Mouse (Mus musculus): ENCODE measurements around the gene Prkcsh. TPM values are rescaled to one million over a fixed set of nuclear protein-coding genes. Genes with fewer than 3 reads are reported as not detected.

Prkcsh gene
- polyA plus RNA-seq, 1 experiment from 2014 or later: 102 TPM

DNA sequence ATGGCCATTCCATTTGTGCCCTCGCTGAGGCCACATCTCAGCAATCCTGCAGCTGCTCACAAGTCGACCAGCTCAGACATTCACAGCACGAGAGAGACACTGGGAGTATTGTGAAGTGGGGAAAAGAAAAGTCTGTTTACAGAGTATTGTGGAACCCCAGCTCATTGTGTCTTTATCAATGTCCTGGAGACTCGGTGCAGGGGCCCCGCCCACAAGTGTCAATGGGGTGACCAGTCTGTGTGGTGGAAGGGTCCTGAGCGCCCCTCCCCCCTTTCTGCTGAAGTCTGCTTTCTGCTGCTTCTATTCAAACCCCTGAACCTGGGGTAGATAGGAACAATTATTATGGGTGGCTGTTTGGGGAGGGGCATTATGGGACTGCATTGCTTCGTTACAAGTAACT, 25.9 kb downstream of the Prkcsh start:
- Histone ChIP-seq H3K9ac (ENCODE audit: low read length) (no peak overlapping the region), H3K27ac (ENCODE audit: low read length) (no peak overlapping the region), H3K4me3 (replicated peaks; ENCODE audit: low read length) (no peak overlapping the region), H3K36me3 (ENCODE audit: control insufficient read depth, insufficient read depth, low read length) (no peaks in the 10 kb centered on the region), H3K4me2 (ENCODE audit: low read depth, low read length) (no peak overlapping the region), H3K9me3 (replicated peaks; ENCODE audit: control insufficient read depth, low read length) (no peaks in the 10 kb centered on the region), H3K4me1 (ENCODE audit: control insufficient read depth, insufficient read depth, low read length) (no peaks in the 10 kb centered on the region), H3K27me3 (ENCODE audit: control insufficient read depth, insufficient read depth, low read length) (no peaks in the 10 kb centered on the region)
- 50% methylated on average over 7 of the region's 7 CpGs for WGBS
- ATAC-seq (ENCODE audit: insufficient read depth, low FRiP score): 0 out of 2 replicates have a peak, but pooled peaks have one; percentile 29

DNA sequence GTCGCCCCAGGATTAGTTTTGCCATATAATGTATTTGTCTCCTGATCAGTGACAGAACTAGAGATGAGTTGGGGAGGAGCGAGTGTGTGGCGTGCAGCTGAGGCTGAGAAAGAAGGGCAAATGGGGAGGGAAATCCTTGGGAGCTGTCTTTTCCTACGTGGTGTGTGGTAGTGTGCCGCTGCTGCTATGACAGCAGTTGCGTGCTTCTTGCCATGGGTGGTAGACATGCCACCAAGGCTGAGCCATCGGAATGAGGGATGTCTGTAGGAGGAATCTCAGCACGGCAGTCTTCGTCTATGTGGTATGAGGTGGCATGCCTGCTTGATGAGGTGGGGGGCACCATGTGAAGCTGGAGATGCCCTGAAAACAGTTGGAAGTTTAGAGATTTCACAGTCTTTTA, 27.8 kb downstream of the Prkcsh start:
- Histone ChIP-seq H3K4me3 (replicated peaks; ENCODE audit: low read length) (no peak overlapping the region), H3K9ac (ENCODE audit: low read length) (no peak overlapping the region), H3K4me2 (ENCODE audit: low read depth, low read length) (no peak overlapping the region), H3K36me3 (ENCODE audit: control insufficient read depth, insufficient read depth, low read length) (no peaks in the 10 kb centered on the region), H3K27me3 (ENCODE audit: control insufficient read depth, insufficient read depth, low read length) (no peaks in the 10 kb centered on the region), H3K27ac (ENCODE audit: low read length) (no peak overlapping the region), H3K9me3 (replicated peaks; ENCODE audit: control insufficient read depth, low read length) (no peaks in the 10 kb centered on the region), H3K4me1 (ENCODE audit: control insufficient read depth, insufficient read depth, low read length) (no peaks in the 10 kb centered on the region)
- 84% methylated on average over 9 of the region's 9 CpGs for WGBS
- no peak for ATAC-seq (ENCODE audit: insufficient read depth, low FRiP score)

DNA sequence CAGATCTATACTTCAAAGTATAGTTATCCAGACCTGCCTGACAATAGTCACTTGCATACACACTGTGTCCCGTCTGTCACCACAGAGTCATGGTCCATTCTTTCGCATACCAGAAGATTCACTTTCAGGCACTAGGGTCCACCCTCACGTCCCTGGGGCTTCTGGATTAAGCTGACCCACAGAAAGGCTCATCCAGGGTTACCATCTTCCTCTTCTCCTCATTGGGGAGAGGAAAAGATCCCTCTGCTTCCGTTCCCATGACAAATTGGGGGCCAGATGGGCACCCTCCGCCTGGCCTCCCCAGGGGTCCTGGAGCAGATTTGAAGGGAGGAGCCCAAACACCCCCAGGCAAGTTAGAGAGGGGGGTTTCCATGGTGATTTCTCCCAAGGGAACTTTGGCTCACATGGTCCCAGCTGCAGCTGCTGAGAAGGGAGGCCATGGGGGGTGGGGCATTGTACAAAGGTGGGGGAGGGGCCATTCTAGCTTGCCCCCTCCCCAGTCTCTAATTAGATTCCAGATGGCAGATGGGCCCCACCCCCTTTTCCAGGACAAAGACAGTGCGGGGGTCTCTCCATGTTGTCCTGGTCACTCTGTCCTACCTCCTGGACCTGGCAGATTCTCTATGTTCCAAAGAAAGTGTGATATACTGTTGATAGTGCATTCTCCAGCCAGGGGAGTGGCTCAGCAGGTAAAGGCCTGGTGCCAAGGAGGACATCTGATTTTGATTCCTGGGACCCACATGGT, 32.9 kb downstream of the Prkcsh start:
- H3K36me3 ChIP-seq (ENCODE audit: control insufficient read depth, insufficient read depth, low read length): no peaks in the 10 kb centered on the region
- no peak overlapping the region for H3K4me2 ChIP-seq (ENCODE audit: low read depth, low read length)
- H3K27ac ChIP-seq (ENCODE audit: low read length): no peak overlapping the region
- no peak for ATAC-seq (ENCODE audit: insufficient read depth, low FRiP score)
- no peaks in the 10 kb centered on the region for H3K4me1 ChIP-seq (ENCODE audit: control insufficient read depth, insufficient read depth, low read length)
- H3K4me3 ChIP-seq (replicated peaks; ENCODE audit: low read length): no peak overlapping the region
- WGBS: 53% methylated on average over 6 of the region's 6 CpGs
- H3K9me3 ChIP-seq (replicated peaks; ENCODE audit: control insufficient read depth, low read length): no peaks in the 10 kb centered on the region
- H3K27me3 ChIP-seq (ENCODE audit: control insufficient read depth, insufficient read depth, low read length): no peaks in the 10 kb centered on the region
- H3K9ac ChIP-seq (ENCODE audit: low read length): no peak overlapping the region

DNA sequence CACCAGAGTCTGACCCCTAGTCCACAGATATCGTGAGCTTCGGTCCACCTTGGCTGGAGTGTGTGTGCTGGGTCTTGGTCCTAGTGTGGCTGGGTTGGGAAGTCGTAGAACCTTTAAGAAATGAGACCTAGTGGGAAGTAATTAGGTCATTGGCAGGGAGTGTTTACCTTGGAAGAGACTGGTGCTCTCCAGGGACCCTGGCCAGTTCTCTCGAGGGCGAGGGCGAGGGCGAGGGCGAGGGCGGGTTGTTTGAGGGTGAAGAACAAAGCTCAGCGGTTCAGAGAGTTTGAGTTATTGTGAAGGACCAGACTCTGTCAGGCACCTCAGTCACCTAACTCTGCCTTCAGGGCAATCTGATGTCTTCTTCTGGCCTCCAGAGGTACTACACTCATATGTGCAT, 35.2 kb downstream of the Prkcsh start:
- Histone ChIP-seq H3K4me3 (replicated peaks; ENCODE audit: low read length) (no peak overlapping the region), H3K9ac (ENCODE audit: low read length) (no peak overlapping the region), H3K4me1 (ENCODE audit: control insufficient read depth, insufficient read depth, low read length) (no peaks in the 10 kb centered on the region), H3K4me2 (ENCODE audit: low read depth, low read length) (no peak overlapping the region), H3K9me3 (replicated peaks; ENCODE audit: control insufficient read depth, low read length) (no peaks in the 10 kb centered on the region), H3K27me3 (ENCODE audit: control insufficient read depth, insufficient read depth, low read length) (no peaks in the 10 kb centered on the region), H3K36me3 (ENCODE audit: control insufficient read depth, insufficient read depth, low read length) (no peaks in the 10 kb centered on the region), H3K27ac (ENCODE audit: low read length) (no peak overlapping the region)
- ATAC-seq (ENCODE audit: insufficient read depth, low FRiP score): no peak
- WGBS: 76% methylated on average over 10 of the region's 10 CpGs

DNA sequence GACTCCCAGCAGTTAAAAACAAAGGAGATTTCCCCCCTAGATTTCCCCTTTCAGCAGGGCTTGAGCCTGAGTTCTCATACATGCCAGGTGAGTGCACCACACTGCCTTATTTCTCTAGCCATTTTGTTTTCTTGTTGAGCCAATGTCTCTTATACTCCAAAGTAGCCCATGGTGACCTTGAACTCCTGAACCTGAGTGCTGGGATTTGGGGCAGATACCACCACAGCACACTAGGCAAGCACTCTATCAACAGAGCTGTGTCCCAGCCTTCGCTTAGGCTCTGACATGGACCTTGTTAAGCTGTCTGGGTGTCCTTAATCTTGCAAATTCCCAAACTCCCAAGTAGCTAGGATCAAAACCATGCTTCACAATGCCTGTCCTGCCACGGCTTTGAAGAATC, 39.2 kb downstream of the Prkcsh start:
- Histone ChIP-seq H3K9me3 (replicated peaks; ENCODE audit: control insufficient read depth, low read length) (no peaks in the 10 kb centered on the region), H3K36me3 (ENCODE audit: control insufficient read depth, insufficient read depth, low read length) (no peaks in the 10 kb centered on the region), H3K9ac (ENCODE audit: low read length) (no peak overlapping the region), H3K27me3 (ENCODE audit: control insufficient read depth, insufficient read depth, low read length) (no peaks in the 10 kb centered on the region), H3K27ac (ENCODE audit: low read length) (no peak overlapping the region), H3K4me1 (ENCODE audit: control insufficient read depth, insufficient read depth, low read length) (no peaks in the 10 kb centered on the region), H3K4me3 (replicated peaks; ENCODE audit: low read length) (no peak overlapping the region), H3K4me2 (ENCODE audit: low read depth, low read length) (no peak overlapping the region)
- WGBS: 53% methylated on average over 2 of the region's 2 CpGs
- no peak for ATAC-seq (ENCODE audit: insufficient read depth, low FRiP score)

DNA sequence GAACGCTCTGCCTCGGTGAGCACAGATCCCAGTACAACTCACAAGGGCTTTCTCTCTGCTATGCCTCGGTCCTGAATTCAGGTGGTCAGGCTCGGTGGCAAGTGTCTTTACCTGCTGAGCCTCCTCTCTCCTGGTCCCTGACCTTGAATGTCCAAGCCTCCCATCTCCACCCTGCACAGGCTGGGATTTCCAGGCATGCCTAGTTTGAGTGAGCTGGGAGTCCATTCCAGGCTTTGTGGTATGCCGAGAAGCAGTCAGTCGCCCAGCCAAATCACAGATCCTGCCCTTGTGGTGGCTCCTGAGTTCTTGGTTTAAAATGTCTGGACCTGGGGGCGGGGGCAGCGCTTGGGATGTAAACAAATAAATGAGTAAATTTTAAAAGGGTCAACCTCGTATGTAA, 44.7 kb downstream of the Prkcsh start:
- Histone ChIP-seq H3K4me2 (ENCODE audit: low read depth, low read length) (no peak overlapping the region), H3K9me3 (replicated peaks; ENCODE audit: control insufficient read depth, low read length) (no peaks in the 10 kb centered on the region), H3K4me3 (replicated peaks; ENCODE audit: low read length) (no peak overlapping the region), H3K4me1 (ENCODE audit: control insufficient read depth, insufficient read depth, low read length) (peaks cover 16% of the 10 kb centered on the region), H3K27me3 (ENCODE audit: control insufficient read depth, insufficient read depth, low read length) (peaks cover 33% of the 10 kb centered on the region), H3K36me3 (ENCODE audit: control insufficient read depth, insufficient read depth, low read length) (no peaks in the 10 kb centered on the region), H3K27ac (ENCODE audit: low read length) (no peak overlapping the region), H3K9ac (ENCODE audit: low read length) (no peak overlapping the region)
- ATAC-seq (ENCODE audit: insufficient read depth, low FRiP score): no peak
- WGBS: 51% methylated on average over 9 of the region's 9 CpGs

DNA sequence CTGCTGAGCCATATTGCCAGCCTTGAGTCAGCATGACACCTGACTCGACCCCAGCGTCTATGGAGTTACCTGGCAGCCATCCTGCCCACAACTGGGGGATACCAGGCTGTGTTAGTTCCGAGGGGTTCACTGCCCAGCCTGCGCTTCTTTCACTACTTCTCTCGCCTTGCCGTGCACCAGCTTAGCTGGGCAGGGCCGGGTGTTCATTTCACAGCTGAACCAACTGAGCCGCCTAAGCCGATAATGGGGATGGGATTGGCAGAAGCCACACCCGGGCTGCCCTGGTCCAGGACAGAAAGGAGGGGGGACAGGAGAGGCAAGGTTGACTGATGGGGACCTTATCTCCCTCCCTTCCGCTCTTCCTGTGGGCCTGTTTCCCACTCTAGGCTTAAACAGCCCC, 46.7 kb downstream of the Prkcsh start:
- no peak for ATAC-seq (ENCODE audit: insufficient read depth, low FRiP score)
- WGBS: 59% methylated on average over 11 of the region's 11 CpGs
- H3K4me2 ChIP-seq (ENCODE audit: low read depth, low read length): no peak overlapping the region

DNA sequence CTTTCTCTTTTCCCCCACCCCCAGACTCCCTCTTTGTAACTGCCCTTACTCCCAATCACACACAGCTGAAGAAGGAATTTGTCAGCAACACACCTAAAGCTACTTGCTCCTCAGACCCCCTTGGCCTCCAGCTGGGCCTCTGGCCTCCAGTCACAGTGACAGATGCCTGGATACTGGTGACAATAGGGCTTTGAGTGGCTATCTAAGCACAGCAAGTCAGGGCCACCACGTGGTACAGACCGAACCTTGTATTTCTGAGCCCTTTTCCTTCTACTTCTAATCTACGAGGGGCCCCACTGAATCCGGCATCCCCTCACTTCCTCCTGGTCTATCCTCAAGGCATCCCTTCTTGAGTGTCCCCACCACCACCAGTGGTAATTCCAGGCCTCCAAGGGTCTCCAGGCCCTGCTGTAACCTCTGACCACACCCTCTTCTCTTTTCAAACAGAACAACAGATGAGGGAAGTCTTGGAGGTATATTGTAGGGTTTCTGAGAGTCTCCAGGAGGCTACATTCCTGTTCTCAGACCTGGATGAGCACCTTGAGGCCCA, 47.2 kb downstream of the Prkcsh start:
- WGBS: 49% methylated on average over 4 of the region's 4 CpGs
- H3K4me2 ChIP-seq (ENCODE audit: low read depth, low read length): 0 out of 2 replicates have a peak overlapping the region, but pooled peaks have one; percentile 59
- no peaks in the 10 kb centered on the region for H3K9me3 ChIP-seq (replicated peaks; ENCODE audit: control insufficient read depth, low read length)
- H3K27ac ChIP-seq (ENCODE audit: low read length): no peak overlapping the region
- no peak overlapping the region; the same call in 1 of the 2 replicates for H3K4me3 ChIP-seq (replicated peaks; ENCODE audit: low read length)
- no peaks in the 10 kb centered on the region for H3K36me3 ChIP-seq (ENCODE audit: control insufficient read depth, insufficient read depth, low read length)
- H3K4me1 ChIP-seq (ENCODE audit: control insufficient read depth, insufficient read depth, low read length): peaks cover 16% of the 10 kb centered on the region
- no peak for ATAC-seq (ENCODE audit: insufficient read depth, low FRiP score)
- H3K27me3 ChIP-seq (ENCODE audit: control insufficient read depth, insufficient read depth, low read length): peaks cover 49% of the 10 kb centered on the region
- H3K9ac ChIP-seq (ENCODE audit: low read length): no peak overlapping the region

More for the DNA sequence above, 46.7 kb downstream of the Prkcsh start:
- H3K9ac ChIP-seq (ENCODE audit: low read length): no peak overlapping the region
- no peak overlapping the region for H3K27ac ChIP-seq (ENCODE audit: low read length)
- no peaks in the 10 kb centered on the region for H3K36me3 ChIP-seq (ENCODE audit: control insufficient read depth, insufficient read depth, low read length)
- H3K4me1 ChIP-seq (ENCODE audit: control insufficient read depth, insufficient read depth, low read length): peaks cover 16% of the 10 kb centered on the region
- no peak overlapping the region for H3K4me3 ChIP-seq (replicated peaks; ENCODE audit: low read length)
- H3K27me3 ChIP-seq (ENCODE audit: control insufficient read depth, insufficient read depth, low read length): peaks cover 44% of the 10 kb centered on the region
- no peaks in the 10 kb centered on the region for H3K9me3 ChIP-seq (replicated peaks; ENCODE audit: control insufficient read depth, low read length)

DNA sequence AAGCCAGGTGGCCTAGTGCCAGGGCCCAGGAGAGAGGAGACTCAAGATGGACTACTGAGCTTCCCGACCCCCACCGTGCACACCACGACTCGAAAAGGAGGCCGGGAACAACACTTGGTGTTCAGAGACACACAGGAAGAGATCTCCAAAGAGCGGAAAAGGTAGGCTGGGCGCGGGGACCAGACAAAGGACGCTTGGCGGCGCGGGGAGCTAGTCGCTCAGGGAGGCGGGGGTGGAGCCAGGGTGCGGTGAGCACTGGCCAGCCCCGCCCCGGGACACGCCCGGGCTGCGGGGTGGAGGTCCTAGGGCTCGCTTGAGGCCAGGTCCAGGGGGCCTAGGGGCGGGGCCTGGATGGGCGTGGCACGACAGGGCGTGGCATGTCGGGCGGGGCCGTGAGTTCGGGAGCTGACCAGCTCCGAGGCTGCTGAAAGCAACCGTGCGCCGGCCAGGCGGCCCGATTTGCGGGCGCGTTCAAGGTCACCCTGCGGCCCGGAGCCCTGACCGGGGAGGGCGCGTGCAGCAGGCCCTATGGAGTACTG, 47.8 kb downstream of the Prkcsh start:
- H3K27me3 ChIP-seq (ENCODE audit: control insufficient read depth, insufficient read depth, low read length): peaks cover 56% of the 10 kb centered on the region
- WGBS: 1% methylated on average over 43 of the region's 43 CpGs
- peak overlapping the region; percentile 43 for H3K9ac ChIP-seq (ENCODE audit: low read length)
- H3K4me1 ChIP-seq (ENCODE audit: control insufficient read depth, insufficient read depth, low read length): peaks cover 17% of the 10 kb centered on the region
- H3K4me2 ChIP-seq (ENCODE audit: low read depth, low read length): peak overlapping the region; percentile 59
- no peaks in the 10 kb centered on the region for H3K9me3 ChIP-seq (replicated peaks; ENCODE audit: control insufficient read depth, low read length)
- H3K36me3 ChIP-seq (ENCODE audit: control insufficient read depth, insufficient read depth, low read length): no peaks in the 10 kb centered on the region
- peak; percentile 76 for ATAC-seq (ENCODE audit: insufficient read depth, low FRiP score)
- no peak overlapping the region for H3K27ac ChIP-seq (ENCODE audit: low read length)
- peak overlapping the region; percentile 38 for H3K4me3 ChIP-seq (replicated peaks; ENCODE audit: low read length)
